Mouse (Mus musculus): Measurements from ENCODE around the gene Sppl2c. TPM values are rescaled to one million over a fixed set of nuclear protein-coding genes. Genes with fewer than 3 reads are reported as not detected.

Gene Sppl2c
- polyA plus RNA-seq (2015; fragmentation: Nextera tagmentation; extraction: Ambion mirVana), result not detected in 2 replicates

DNA sequence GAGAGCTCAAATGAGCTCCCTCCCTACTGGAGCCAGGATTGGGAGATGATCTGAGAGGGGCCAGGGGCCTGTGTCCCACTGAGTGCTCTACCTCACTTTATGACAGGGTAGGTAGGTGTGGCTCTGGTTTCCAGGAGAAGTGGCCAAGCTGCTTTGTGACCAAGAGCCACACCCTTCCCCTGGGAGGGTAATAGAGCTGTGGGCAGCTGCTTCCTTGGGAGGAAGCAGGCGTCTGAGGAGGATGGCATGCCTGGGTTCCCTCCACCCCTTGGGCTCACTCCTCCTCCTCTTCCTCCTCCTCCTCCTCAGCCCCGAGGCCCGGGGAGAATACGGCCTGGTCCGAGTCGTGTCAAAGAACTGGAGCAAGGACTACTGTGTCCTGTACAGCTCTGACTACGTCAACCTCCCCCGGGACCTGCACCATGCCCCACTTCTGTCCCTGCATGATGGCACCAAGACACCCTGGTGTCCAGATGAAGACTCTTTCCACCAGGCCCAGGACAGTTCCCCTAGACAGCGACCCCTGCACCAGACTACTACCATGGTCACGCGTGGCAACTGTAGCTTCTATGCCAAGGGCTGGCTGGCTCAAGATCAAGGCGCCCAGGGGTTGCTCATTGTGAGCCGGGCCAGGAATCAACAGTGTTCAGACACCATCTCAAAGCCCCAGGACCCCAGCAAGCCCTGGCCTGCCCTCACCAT lies at the start of gene Sppl2c:
Gene Sppl2c (plus strand): TSS at position 193 of the 702 bp plus-strand sequence.
- ATAC-seq, result no peak
- TF ChIP-seq CTCF (IDR thresholded peaks at IDR 0.05; ENCODE audit: low read depth), result no peak
- Histone ChIP-seq H3K9me3 (ENCODE audit: control insufficient read depth) (no peaks in the 10 kb centered on the region), H3K9ac (ENCODE audit: low read depth, low read length) (no peak within 1 kb of the TSS), H3K27me3 (replicated peaks; ENCODE audit: control insufficient read depth, insufficient read depth, low read length) (no peaks in the 10 kb centered on the region), H3K4me1 (replicated peaks; ENCODE audit: control insufficient read depth, insufficient read depth, low read length) (no peaks in the 10 kb centered on the region), H3K36me3 (ENCODE audit: control insufficient read depth, insufficient read depth) (no peaks in the 10 kb centered on the region), H3K27ac (ENCODE audit: low read depth, low read length) (no peak within 1 kb of the TSS), H3K4me2 (replicated peaks; ENCODE audit: low read depth) (no peak within 1 kb of the TSS), H3K4me3 (ENCODE audit: low read depth, low read length) (no peak within 1 kb of the TSS)
- WGBS, result 69% methylated on average over 13 of the region's 13 CpGs

DNA sequence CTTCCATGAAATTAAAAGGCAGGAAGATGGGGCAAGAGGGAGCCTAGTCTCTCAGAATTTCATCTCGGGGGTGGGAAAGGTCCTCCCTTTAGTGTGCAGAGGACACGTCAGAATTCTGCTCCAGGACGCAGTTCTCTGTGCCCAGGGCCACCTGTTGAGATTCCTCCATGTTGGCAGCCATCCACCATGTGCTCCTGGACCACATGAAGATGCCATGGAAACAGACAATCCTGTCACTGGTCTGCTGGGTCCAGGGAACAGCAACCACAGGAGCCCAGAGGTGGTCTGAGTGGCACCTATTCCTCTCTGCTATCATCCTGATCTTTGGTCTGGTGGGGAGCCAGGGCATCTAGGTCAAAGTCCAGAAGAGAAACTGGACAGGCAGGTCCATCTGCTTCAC lies 47.2 kb upstream of the Sppl2c start:
- Histone ChIP-seq H3K4me1 (replicated peaks; ENCODE audit: control insufficient read depth, insufficient read depth, low read length) (no peaks in the 10 kb centered on the region), H3K9me3 (ENCODE audit: control insufficient read depth) (no peaks in the 10 kb centered on the region), H3K27me3 (replicated peaks; ENCODE audit: control insufficient read depth, insufficient read depth, low read length) (peaks cover 24% of the 10 kb centered on the region), H3K4me2 (replicated peaks; ENCODE audit: low read depth) (no peak overlapping the region), H3K36me3 (ENCODE audit: control insufficient read depth, insufficient read depth) (no peaks in the 10 kb centered on the region), H3K4me3 (ENCODE audit: low read depth, low read length) (no peak overlapping the region), H3K9ac (ENCODE audit: low read depth, low read length) (no peak overlapping the region), H3K27ac (ENCODE audit: low read depth, low read length) (no peak overlapping the region)
- no peak for ATAC-seq
- WGBS, result 61% methylated on average over 3 of the region's 3 CpGs
- TF ChIP-seq CTCF (IDR thresholded peaks at IDR 0.05; ENCODE audit: low read depth), result no peak

DNA sequence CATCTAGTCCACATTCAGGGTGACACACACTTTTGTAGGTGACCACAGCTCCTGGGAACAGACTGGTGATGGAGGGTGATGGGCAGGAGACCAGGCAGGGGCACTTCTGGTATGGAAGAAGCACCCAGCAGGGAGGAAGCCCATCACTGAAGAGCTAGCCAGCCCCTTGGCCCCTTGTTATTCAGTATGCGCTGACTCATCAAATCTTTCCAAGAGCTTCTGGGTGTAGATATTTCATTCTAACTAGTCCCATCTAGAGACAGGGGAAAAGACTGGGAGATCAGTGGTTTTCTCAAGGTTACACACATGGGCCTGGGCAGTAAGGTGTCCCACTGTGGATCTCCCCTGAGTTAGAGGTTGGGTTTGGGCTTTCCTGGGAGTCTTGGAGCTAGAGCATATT lies 41.2 kb upstream of the Sppl2c start:
- no peak for ATAC-seq
- 100% methylated on average over 1 of the region's 1 CpGs for WGBS
- H3K9ac ChIP-seq (ENCODE audit: low read depth, low read length), result no peak overlapping the region
- H3K4me3 ChIP-seq (ENCODE audit: low read depth, low read length), result no peak overlapping the region
- H3K27me3 ChIP-seq (replicated peaks; ENCODE audit: control insufficient read depth, insufficient read depth, low read length), result no peaks in the 10 kb centered on the region
- no peak overlapping the region for H3K4me2 ChIP-seq (replicated peaks; ENCODE audit: low read depth)
- H3K27ac ChIP-seq (ENCODE audit: low read depth, low read length), result no peak overlapping the region
- no peak for TF ChIP-seq CTCF (IDR thresholded peaks at IDR 0.05; ENCODE audit: low read depth)
- no peaks in the 10 kb centered on the region for H3K36me3 ChIP-seq (ENCODE audit: control insufficient read depth, insufficient read depth)
- no peaks in the 10 kb centered on the region for H3K9me3 ChIP-seq (ENCODE audit: control insufficient read depth)
- no peaks in the 10 kb centered on the region for H3K4me1 ChIP-seq (replicated peaks; ENCODE audit: control insufficient read depth, insufficient read depth, low read length)

DNA sequence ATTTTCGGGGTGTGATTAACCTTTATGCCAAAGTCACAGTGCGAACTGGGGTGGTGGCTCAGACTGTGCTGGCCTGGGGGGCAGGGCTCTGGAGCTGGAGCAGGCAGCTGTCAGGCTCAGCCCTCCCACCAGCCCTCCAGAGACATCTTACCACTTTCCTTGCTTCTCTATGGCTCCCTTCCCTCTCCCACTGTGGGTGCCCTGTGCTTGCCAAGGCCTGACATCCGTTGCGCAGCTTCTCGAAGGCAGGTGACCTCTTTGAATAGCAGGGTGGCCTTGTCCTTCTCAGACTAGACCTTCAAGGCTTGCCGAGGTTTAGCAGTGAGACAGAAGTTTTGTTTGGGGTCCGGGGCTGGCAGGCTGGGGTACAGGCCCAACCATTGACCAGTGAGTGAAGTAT lies 37.3 kb upstream of the Sppl2c start:
- Histone ChIP-seq H3K27ac (ENCODE audit: low read depth, low read length) (no peak overlapping the region), H3K27me3 (replicated peaks; ENCODE audit: control insufficient read depth, insufficient read depth, low read length) (no peaks in the 10 kb centered on the region), H3K4me2 (replicated peaks; ENCODE audit: low read depth) (no peak overlapping the region), H3K9ac (ENCODE audit: low read depth, low read length) (no peak overlapping the region), H3K36me3 (ENCODE audit: control insufficient read depth, insufficient read depth) (no peaks in the 10 kb centered on the region), H3K4me1 (replicated peaks; ENCODE audit: control insufficient read depth, insufficient read depth, low read length) (no peaks in the 10 kb centered on the region), H3K4me3 (ENCODE audit: low read depth, low read length) (no peak overlapping the region), H3K9me3 (ENCODE audit: control insufficient read depth) (no peaks in the 10 kb centered on the region)
- no peak for TF ChIP-seq CTCF (IDR thresholded peaks at IDR 0.05; ENCODE audit: low read depth)
- WGBS, result 73% methylated on average over 7 of the region's 7 CpGs
- ATAC-seq, result no peak

DNA sequence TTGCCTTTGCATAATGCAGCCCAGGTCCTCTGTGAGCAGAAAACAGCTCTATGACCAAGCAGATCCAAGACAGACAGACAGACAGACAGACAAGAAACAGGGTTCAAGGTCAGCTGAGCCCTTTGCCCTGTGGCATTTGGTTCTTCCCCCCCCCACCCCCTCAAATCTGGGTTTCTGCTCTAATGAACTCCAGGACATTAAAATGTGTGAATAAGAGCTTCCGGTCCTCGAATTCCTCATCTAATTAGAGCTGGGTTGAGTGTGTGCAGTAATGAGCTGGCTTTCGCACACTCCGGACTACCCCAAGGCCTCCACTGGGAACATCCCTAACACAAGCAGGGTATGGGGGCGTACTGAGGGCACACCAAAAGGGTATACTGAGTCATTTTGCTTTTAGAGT lies 35.2 kb upstream of the Sppl2c start:
- 79% methylated on average over 5 of the region's 5 CpGs for WGBS
- Histone ChIP-seq H3K9ac (ENCODE audit: low read depth, low read length) (no peak overlapping the region), H3K4me1 (replicated peaks; ENCODE audit: control insufficient read depth, insufficient read depth, low read length) (no peaks in the 10 kb centered on the region), H3K9me3 (ENCODE audit: control insufficient read depth) (no peaks in the 10 kb centered on the region), H3K36me3 (ENCODE audit: control insufficient read depth, insufficient read depth) (no peaks in the 10 kb centered on the region), H3K4me3 (ENCODE audit: low read depth, low read length) (no peak overlapping the region), H3K27me3 (replicated peaks; ENCODE audit: control insufficient read depth, insufficient read depth, low read length) (no peaks in the 10 kb centered on the region), H3K4me2 (replicated peaks; ENCODE audit: low read depth) (no peak overlapping the region), H3K27ac (ENCODE audit: low read depth, low read length) (no peak overlapping the region)
- no peak for ATAC-seq
- no peak for TF ChIP-seq CTCF (IDR thresholded peaks at IDR 0.05; ENCODE audit: low read depth)

DNA sequence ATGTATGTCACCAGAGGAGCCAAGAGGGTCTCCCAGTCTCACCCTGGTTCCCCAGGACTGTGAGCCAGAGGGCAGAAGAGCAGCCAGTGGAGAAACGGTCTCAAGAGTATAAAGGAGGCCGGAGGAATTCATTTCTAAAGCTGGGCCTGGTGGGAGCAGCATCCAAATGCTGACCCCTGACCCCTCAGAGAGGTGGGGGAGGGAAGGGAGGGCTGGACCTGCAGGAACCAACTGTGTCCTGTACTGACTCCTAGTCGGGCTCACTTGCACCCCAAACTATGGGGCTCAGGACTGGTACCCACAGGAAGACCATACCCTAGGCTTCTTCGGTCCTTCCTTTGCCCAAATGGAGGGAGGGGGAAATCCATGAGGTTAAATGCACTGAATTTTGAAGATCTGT lies 31.8 kb upstream of the Sppl2c start:
- 72% methylated on average over 4 of the region's 4 CpGs for WGBS
- Histone ChIP-seq H3K9me3 (ENCODE audit: control insufficient read depth) (no peaks in the 10 kb centered on the region), H3K9ac (ENCODE audit: low read depth, low read length) (no peak overlapping the region), H3K4me2 (replicated peaks; ENCODE audit: low read depth) (no peak overlapping the region), H3K36me3 (ENCODE audit: control insufficient read depth, insufficient read depth) (no peaks in the 10 kb centered on the region), H3K4me1 (replicated peaks; ENCODE audit: control insufficient read depth, insufficient read depth, low read length) (no peaks in the 10 kb centered on the region), H3K27me3 (replicated peaks; ENCODE audit: control insufficient read depth, insufficient read depth, low read length) (peaks cover 19% of the 10 kb centered on the region), H3K4me3 (ENCODE audit: low read depth, low read length) (no peak overlapping the region), H3K27ac (ENCODE audit: low read depth, low read length) (no peak overlapping the region)
- TF ChIP-seq CTCF (IDR thresholded peaks at IDR 0.05; ENCODE audit: low read depth), result no peak
- no peak for ATAC-seq
